Mouse (Mus musculus): ENCODE results near the gene Gm20877.
"Not testable (repeated sequence)": the region's sequence is repeated elsewhere in the genome, so short reads cannot be mapped to it uniquely, and the experiment has no call there.

Gene Gm20877

GRCm38 (mm10) chrY:17093573-17093972 lies at the start of gene Gm20877:
Gm20877 (plus strand) TSS chrY:17093873.
- DNase-seq = not testable (repeated sequence)

Data from kidney, postnatal 36 days (tissue).